Mouse (Mus musculus): ENCODE data around the gene Nup93. TPM values are rescaled to one million over a fixed set of nuclear protein-coding genes. Genes with fewer than 3 reads are reported as not detected.
A peak's percentile ranks its signal among the peaks of the same experiment; 100 is the strongest.

Gene Nup93
- polyA plus RNA-seq, 1 experiment from 2014 or later = 118 TPM

- Histone ChIP-seq H3K4me3 (ENCODE audit: low read depth, low read length) (no peak overlapping the region), H3K27me3 (ENCODE audit: control insufficient read depth, insufficient read depth, low read length) (no peaks in the 10 kb centered on the region), H3K27ac (ENCODE audit: low read depth, low read length) (no peak overlapping the region), H3K9me3 (ENCODE audit: control insufficient read depth, low read length) (no peaks in the 10 kb centered on the region), H3K4me2 (no peak overlapping the region), H3K9ac (ENCODE audit: low read length) (no peak overlapping the region), H3K36me3 (ENCODE audit: control insufficient read depth, insufficient read depth, low read length) (no peaks in the 10 kb centered on the region), H3K4me1 (ENCODE audit: control insufficient read depth, insufficient read depth, low read length) (no peaks in the 10 kb centered on the region)
- 95% methylated on average over 2 of the region's 2 CpGs for WGBS
- DNase-seq (ENCODE audit: low spot score, missing footprints) = peak; percentile 44
- no peak for ATAC-seq (ENCODE audit: low FRiP score)
Observed at GRCm38 (mm10) chr8:94317691-94318090, 103.3 kb downstream of the Nup93 start.

GRCm38 (mm10) chr8:94320036-94320435 lies 105.7 kb downstream of the Nup93 start:
- no peak overlapping the region for H3K4me3 ChIP-seq (ENCODE audit: low read depth, low read length)
- H3K4me1 ChIP-seq (ENCODE audit: control insufficient read depth, insufficient read depth, low read length) = no peaks in the 10 kb centered on the region
- WGBS = 89% methylated on average over 2 of the region's 2 CpGs
- no peaks in the 10 kb centered on the region for H3K27me3 ChIP-seq (ENCODE audit: control insufficient read depth, insufficient read depth, low read length)
- no peak overlapping the region for H3K27ac ChIP-seq (ENCODE audit: low read depth, low read length)
- H3K36me3 ChIP-seq (ENCODE audit: control insufficient read depth, insufficient read depth, low read length) = no peaks in the 10 kb centered on the region
- ATAC-seq (ENCODE audit: low FRiP score) (no peak), DNase-seq (ENCODE audit: low spot score, missing footprints) (no peak)
- no peak overlapping the region for H3K4me2 ChIP-seq
- no peak overlapping the region for H3K9ac ChIP-seq (ENCODE audit: low read length)
- H3K9me3 ChIP-seq (ENCODE audit: control insufficient read depth, low read length) = no peaks in the 10 kb centered on the region

GRCm38 (mm10) chr8:94322083-94322482 lies 107.7 kb downstream of the Nup93 start:
- Histone ChIP-seq H3K4me3 (ENCODE audit: low read depth, low read length) (no peak overlapping the region), H3K9me3 (ENCODE audit: control insufficient read depth, low read length) (no peaks in the 10 kb centered on the region), H3K27ac (ENCODE audit: low read depth, low read length) (no peak overlapping the region), H3K4me1 (ENCODE audit: control insufficient read depth, insufficient read depth, low read length) (no peaks in the 10 kb centered on the region), H3K4me2 (no peak overlapping the region), H3K36me3 (ENCODE audit: control insufficient read depth, insufficient read depth, low read length) (no peaks in the 10 kb centered on the region), H3K9ac (ENCODE audit: low read length) (no peak overlapping the region), H3K27me3 (ENCODE audit: control insufficient read depth, insufficient read depth, low read length) (no peaks in the 10 kb centered on the region)
- 72% methylated on average over 4 of the region's 4 CpGs for WGBS
- ATAC-seq (ENCODE audit: low FRiP score) = no peak
- peak; percentile 49 for DNase-seq (ENCODE audit: low spot score, missing footprints)

- Histone ChIP-seq H3K9me3 (ENCODE audit: control insufficient read depth, low read length) (no peaks in the 10 kb centered on the region), H3K27me3 (ENCODE audit: control insufficient read depth, insufficient read depth, low read length) (no peaks in the 10 kb centered on the region), H3K36me3 (ENCODE audit: control insufficient read depth, insufficient read depth, low read length) (no peaks in the 10 kb centered on the region), H3K4me2 (no peak overlapping the region), H3K9ac (ENCODE audit: low read length) (no peak overlapping the region), H3K4me3 (ENCODE audit: low read depth, low read length) (no peak overlapping the region), H3K4me1 (ENCODE audit: control insufficient read depth, insufficient read depth, low read length) (no peaks in the 10 kb centered on the region), H3K27ac (ENCODE audit: low read depth, low read length) (no peak overlapping the region)
- DNase-seq (ENCODE audit: low spot score, missing footprints) = peak; percentile 60
- ATAC-seq (ENCODE audit: low FRiP score) = no peak
- 89% methylated on average over 6 of the region's 6 CpGs for WGBS
Observed at GRCm38 (mm10) chr8:94323041-94323440, 108.7 kb downstream of the Nup93 start.

GRCm38 (mm10) chr8:94324071-94324470 lies 109.7 kb downstream of the Nup93 start:
- no peak for ATAC-seq (ENCODE audit: low FRiP score)
- 53% methylated on average over 12 of the region's 12 CpGs for WGBS

GRCm38 (mm10) chr8:94326016-94326415 lies 111.7 kb downstream of the Nup93 start:
- WGBS = 85% methylated on average over 4 of the region's 4 CpGs
- peak; percentile 26 for DNase-seq (ENCODE audit: low spot score, missing footprints)
- H3K4me2 ChIP-seq = no peak overlapping the region
- no peak overlapping the region for H3K27ac ChIP-seq (ENCODE audit: low read depth, low read length)
- ATAC-seq (ENCODE audit: low FRiP score) = no peak
- no peak overlapping the region for H3K9ac ChIP-seq (ENCODE audit: low read length)
- no peak overlapping the region for H3K4me3 ChIP-seq (ENCODE audit: low read depth, low read length)
- H3K4me1 ChIP-seq (ENCODE audit: control insufficient read depth, insufficient read depth, low read length) = no peaks in the 10 kb centered on the region
- no peaks in the 10 kb centered on the region for H3K36me3 ChIP-seq (ENCODE audit: control insufficient read depth, insufficient read depth, low read length)
- H3K27me3 ChIP-seq (ENCODE audit: control insufficient read depth, insufficient read depth, low read length) = no peaks in the 10 kb centered on the region
- H3K9me3 ChIP-seq (ENCODE audit: control insufficient read depth, low read length) = no peaks in the 10 kb centered on the region

More at GRCm38 (mm10) chr8:94324071-94324470, 109.7 kb downstream of the Nup93 start:
- Histone ChIP-seq H3K9me3 (ENCODE audit: control insufficient read depth, low read length) (no peaks in the 10 kb centered on the region), H3K4me2 (no peak overlapping the region), H3K36me3 (ENCODE audit: control insufficient read depth, insufficient read depth, low read length) (no peaks in the 10 kb centered on the region), H3K27ac (ENCODE audit: low read depth, low read length) (no peak overlapping the region), H3K4me1 (ENCODE audit: control insufficient read depth, insufficient read depth, low read length) (no peaks in the 10 kb centered on the region), H3K9ac (ENCODE audit: low read length) (no peak overlapping the region), H3K27me3 (ENCODE audit: control insufficient read depth, insufficient read depth, low read length) (no peaks in the 10 kb centered on the region), H3K4me3 (ENCODE audit: low read depth, low read length) (no peak overlapping the region)
- peak; percentile 60 for DNase-seq (ENCODE audit: low spot score, missing footprints)

GRCm38 (mm10) chr8:94328932-94329728 lies 114.8 kb downstream of the Nup93 start, which contains the start of gene Slc12a3:
Gene Slc12a3, plus strand, starts transcription at chr8:94329201.
- 86% methylated on average over 21 of the region's 21 CpGs for WGBS
- ATAC-seq (ENCODE audit: low FRiP score) = no peak

GRCm38 (mm10) chr8:94330733-94331132 lies 116.4 kb downstream of the Nup93 start:
- no peak overlapping the region for H3K4me3 ChIP-seq (ENCODE audit: low read depth, low read length)
- peak; percentile 36; the same call in 1 of the 2 replicates for ATAC-seq (ENCODE audit: low FRiP score)
- H3K9ac ChIP-seq (ENCODE audit: low read length) = no peak overlapping the region
- no peaks in the 10 kb centered on the region for H3K4me1 ChIP-seq (ENCODE audit: control insufficient read depth, insufficient read depth, low read length)
- no peaks in the 10 kb centered on the region for H3K36me3 ChIP-seq (ENCODE audit: control insufficient read depth, insufficient read depth, low read length)
- WGBS = 33% methylated on average over 4 of the region's 4 CpGs
- no peaks in the 10 kb centered on the region for H3K27me3 ChIP-seq (ENCODE audit: control insufficient read depth, insufficient read depth, low read length)
- H3K27ac ChIP-seq (ENCODE audit: low read depth, low read length) = no peak overlapping the region
- no peaks in the 10 kb centered on the region for H3K9me3 ChIP-seq (ENCODE audit: control insufficient read depth, low read length)
- DNase-seq (ENCODE audit: low spot score, missing footprints) = peak; percentile 96
- H3K4me2 ChIP-seq = no peak overlapping the region

More at GRCm38 (mm10) chr8:94328932-94329728, 114.8 kb downstream of the Nup93 start, which contains the start of gene Slc12a3:
- Histone ChIP-seq H3K36me3 (ENCODE audit: control insufficient read depth, insufficient read depth, low read length) (no peaks in the 10 kb centered on the region), H3K9me3 (ENCODE audit: control insufficient read depth, low read length) (no peaks in the 10 kb centered on the region), H3K27me3 (ENCODE audit: control insufficient read depth, insufficient read depth, low read length) (no peaks in the 10 kb centered on the region), H3K4me3 (ENCODE audit: low read depth, low read length) (no peak within 1 kb of the TSS), H3K4me2 (no peak within 1 kb of the TSS), H3K27ac (ENCODE audit: low read depth, low read length) (no peak within 1 kb of the TSS), H3K9ac (ENCODE audit: low read length) (no peak within 1 kb of the TSS), H3K4me1 (ENCODE audit: control insufficient read depth, insufficient read depth, low read length) (no peaks in the 10 kb centered on the region)
- no peak for DNase-seq (ENCODE audit: low spot score, missing footprints)

- H3K4me3 ChIP-seq (ENCODE audit: low read depth, low read length) = no peak overlapping the region
- H3K9me3 ChIP-seq (ENCODE audit: control insufficient read depth, low read length) = no peaks in the 10 kb centered on the region
- ATAC-seq (ENCODE audit: low FRiP score) = no peak
- no peak overlapping the region for H3K9ac ChIP-seq (ENCODE audit: low read length)
- H3K36me3 ChIP-seq (ENCODE audit: control insufficient read depth, insufficient read depth, low read length) = no peaks in the 10 kb centered on the region
- H3K27ac ChIP-seq (ENCODE audit: low read depth, low read length) = no peak overlapping the region
- DNase-seq (ENCODE audit: low spot score, missing footprints) = peak; percentile 49
- 54% methylated on average over 5 of the region's 5 CpGs for WGBS
- no peak overlapping the region for H3K4me2 ChIP-seq
- H3K4me1 ChIP-seq (ENCODE audit: control insufficient read depth, insufficient read depth, low read length) = no peaks in the 10 kb centered on the region
- no peaks in the 10 kb centered on the region for H3K27me3 ChIP-seq (ENCODE audit: control insufficient read depth, insufficient read depth, low read length)
Observed at GRCm38 (mm10) chr8:94333345-94333744, 119.0 kb downstream of the Nup93 start.
